In the genomic region with DNA sequence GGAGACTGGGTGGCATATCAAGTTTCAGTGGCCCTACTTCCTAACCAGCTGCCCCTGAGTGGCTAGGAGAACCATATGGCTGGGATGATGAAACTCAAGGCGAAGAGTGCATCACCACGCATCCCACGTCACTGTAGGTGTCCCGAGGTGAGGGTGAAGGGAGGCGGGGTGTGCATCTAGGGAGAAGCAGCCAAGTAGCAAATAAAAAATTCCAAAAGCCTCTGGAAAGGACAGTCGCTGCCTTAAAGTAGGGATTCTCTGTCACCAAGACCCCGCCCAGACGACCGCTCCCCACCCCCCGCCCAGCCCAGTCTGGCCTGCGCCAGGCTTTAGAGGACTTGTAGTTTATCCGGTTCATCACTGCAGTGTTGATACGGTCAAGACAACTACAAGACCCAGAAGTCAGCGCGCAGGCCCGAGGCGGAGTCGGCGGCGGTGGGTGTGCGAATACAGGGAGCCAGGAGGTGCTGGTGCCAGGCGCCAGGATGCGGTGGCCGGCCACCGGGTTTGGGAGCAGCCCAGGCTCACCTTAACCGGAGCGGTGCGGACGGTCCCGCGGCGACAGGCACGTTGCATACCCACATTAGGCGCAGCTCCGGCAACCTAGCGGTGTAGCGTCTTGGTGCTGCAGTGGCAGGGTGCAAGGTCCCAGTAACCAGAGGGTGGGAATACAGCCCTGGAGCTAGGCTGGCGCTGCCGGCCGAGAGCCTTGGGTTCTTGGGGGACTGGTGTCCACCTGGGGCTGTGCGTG, we compare ENCODE assay signal across 8 mouse cellular contexts. TPM values are rescaled to one million over a fixed set of nuclear protein-coding genes. Genes with fewer than 3 reads are reported as not detected.
DNase-seq lines count a peak whose midpoint lies in the region; ATAC-seq lines count a peak whose summit lies in the region.

A gene (plus strand): TSS at position 452 of the 751 bp plus-strand sequence.

- no peaks in the 10 kb centered on the region for H3K36me3 ChIP-seq in forebrain, embryonic 11.5 days (ENCODE audit: control insufficient read depth, insufficient read depth, low read length)
- H3K36me3 ChIP-seq in heart, embryonic 16.5 days (ENCODE audit: control insufficient read depth, insufficient read depth), result no peaks in the 10 kb centered on the region
- H3K36me3 ChIP-seq in liver, embryonic 15.5 days (replicated peaks), result no peaks in the 10 kb centered on the region
- no peaks in the 10 kb centered on the region for H3K36me3 ChIP-seq in neural tube, embryonic 12.5 days

- no peaks in the 10 kb centered on the region for H3K27me3 ChIP-seq in forebrain, embryonic 11.5 days (ENCODE audit: control insufficient read depth, insufficient read depth, low read length)
- H3K27me3 ChIP-seq in heart, embryonic 16.5 days (ENCODE audit: control insufficient read depth, insufficient read depth, low read length), result no peaks in the 10 kb centered on the region
- peaks cover 21% of the 10 kb centered on the region for H3K27me3 ChIP-seq in liver, embryonic 15.5 days
- H3K27me3 ChIP-seq in neural tube, embryonic 12.5 days (replicated peaks), result no peaks in the 10 kb centered on the region

- WGBS in forebrain, embryonic 11.5 days, result under 1% methylated on average over 40 of the region's 41 CpGs
- WGBS in heart, embryonic 16.5 days, result under 1% methylated on average over 41 of the region's 41 CpGs
- under 1% methylated on average over 41 of the region's 41 CpGs for WGBS in liver, embryonic 15.5 days (ENCODE audit: insufficient replicate concordance)
- under 1% methylated on average over 41 of the region's 41 CpGs for WGBS in neural tube, embryonic 12.5 days

- H3K4me2 ChIP-seq in forebrain, embryonic 11.5 days (ENCODE audit: low read depth, low read length, severe bottlenecking), result peak within 1 kb of the TSS; percentile 98
- peak within 1 kb of the TSS; percentile 100 for H3K4me2 ChIP-seq in heart, embryonic 16.5 days (ENCODE audit: low read depth, low read length)
- H3K4me2 ChIP-seq in liver, embryonic 15.5 days, result peak within 1 kb of the TSS; percentile 85
- peak within 1 kb of the TSS; percentile 94 for H3K4me2 ChIP-seq in neural tube, embryonic 12.5 days (replicated peaks)

- H3K27ac ChIP-seq in brown adipose tissue, adult 24 weeks (replicated peaks; ENCODE audit: low read depth, low read length), result no peak within 1 kb of the TSS
- no peak within 1 kb of the TSS for H3K27ac ChIP-seq in forebrain, embryonic 11.5 days (ENCODE audit: low read depth, low read length)
- H3K27ac ChIP-seq in heart, embryonic 16.5 days (ENCODE audit: low read length), result no peak within 1 kb of the TSS
- H3K27ac ChIP-seq in liver, embryonic 15.5 days (replicated peaks), result no peak within 1 kb of the TSS
- H3K27ac ChIP-seq in neural tube, embryonic 12.5 days, result no peak within 1 kb of the TSS

- peak within 1 kb of the TSS; percentile 81 for H3K9ac ChIP-seq in forebrain, embryonic 11.5 days (ENCODE audit: low read length)
- H3K9ac ChIP-seq in heart, embryonic 16.5 days (ENCODE audit: low read length), result peak within 1 kb of the TSS; percentile 75
- peak within 1 kb of the TSS; percentile 55 for H3K9ac ChIP-seq in liver, embryonic 15.5 days
- peak within 1 kb of the TSS; percentile 80 for H3K9ac ChIP-seq in neural tube, embryonic 12.5 days

- DNase-seq in CD4-positive, CD25-positive, alpha-beta regulatory T cell, adult 2 months (ENCODE audit: low read depth, low spot score), result peak; percentile 89
- peak; percentile 96 for DNase-seq in forebrain, embryonic 11.5 days (ENCODE audit: low spot score)
- DNase-seq in kidney, postnatal 36 days, result peak; percentile 96
- peak; percentile 96 for DNase-seq in telencephalon, adult 2 months (ENCODE audit: low read depth, low spot score)

- H3K9me3 ChIP-seq in forebrain, embryonic 11.5 days (ENCODE audit: control insufficient read depth, low read length), result no peaks in the 10 kb centered on the region
- H3K9me3 ChIP-seq in heart, embryonic 16.5 days (replicated peaks; ENCODE audit: control insufficient read depth, low read length), result peaks cover 3% of the 10 kb centered on the region; the same call in 1 of the 2 replicates
- no peaks in the 10 kb centered on the region for H3K9me3 ChIP-seq in liver, embryonic 15.5 days (replicated peaks)
- H3K9me3 ChIP-seq in neural tube, embryonic 12.5 days, result no peaks in the 10 kb centered on the region

- H3K4me3 ChIP-seq in brown adipose tissue, adult 24 weeks (ENCODE audit: insufficient read depth, low read depth, low read length), result peak within 1 kb of the TSS; percentile 87
- peak within 1 kb of the TSS; percentile 72 for H3K4me3 ChIP-seq in forebrain, embryonic 11.5 days (ENCODE audit: low read depth, low read length)
- H3K4me3 ChIP-seq in heart, embryonic 16.5 days (ENCODE audit: low read length), result peak within 1 kb of the TSS; percentile 85
- H3K4me3 ChIP-seq in liver, embryonic 15.5 days (replicated peaks), result peak within 1 kb of the TSS; percentile 66
- H3K4me3 ChIP-seq in neural tube, embryonic 12.5 days, result peak within 1 kb of the TSS; percentile 79

- no peaks in the 10 kb centered on the region for H3K4me1 ChIP-seq in brown adipose tissue, adult 24 weeks (ENCODE audit: control insufficient read depth, insufficient read depth, insufficient read length, low read length)
- no peaks in the 10 kb centered on the region for H3K4me1 ChIP-seq in forebrain, embryonic 11.5 days (replicated peaks; ENCODE audit: control insufficient read depth, insufficient read depth, low read length)
- peaks cover 3% of the 10 kb centered on the region; the same call in 1 of the 2 replicates for H3K4me1 ChIP-seq in heart, embryonic 16.5 days (ENCODE audit: control insufficient read depth, insufficient read depth, low read length)
- peaks cover 28% of the 10 kb centered on the region for H3K4me1 ChIP-seq in liver, embryonic 15.5 days (replicated peaks)
- peaks cover 9% of the 10 kb centered on the region; the same call in 1 of the 2 replicates for H3K4me1 ChIP-seq in neural tube, embryonic 12.5 days

- peak; percentile 98 for ATAC-seq in forebrain, embryonic 11.5 days (replicated peaks; ENCODE audit: low FRiP score)
- peak; percentile 98 for ATAC-seq in heart, embryonic 16.5 days (replicated peaks; ENCODE audit: extremely low read depth, insufficient read depth, low FRiP score)
- peak; percentile 89 for ATAC-seq in liver, embryonic 15.5 days (ENCODE audit: insufficient read depth)
- peak; percentile 99 for ATAC-seq in neural tube, embryonic 12.5 days (ENCODE audit: low FRiP score, low read depth)

RNA-seq across cellular contexts. Expression of the gene that starts here (rescaled TPM):
- polyA plus RNA-seq in brown adipose tissue, adult 24 weeks (2012; ENCODE audit: insufficient read depth, insufficient read length, missing spikeins), result 11.1 TPM in 2 replicates
- polyA plus RNA-seq in forebrain, embryonic 11.5 days (2014; fragmentation: Nextera tagmentation; extraction: Ambion mirVana), result 38.6 and 41.4 TPM in 2 replicates
- polyA plus RNA-seq in heart, embryonic 16.5 days (2015; fragmentation: Nextera tagmentation; extraction: Ambion mirVana), result 5.7 and 6.1 TPM in 2 replicates
- 17.7 and 22.1 TPM in 2 replicates for polyA plus RNA-seq in liver, embryonic 15.5 days (2015; fragmentation: Nextera tagmentation; extraction: Ambion mirVana)
- polyA plus RNA-seq in neural tube, embryonic 12.5 days (2016; fragmentation: Nextera tagmentation; extraction: Ambion mirVana), result 46.2 and 46.9 TPM in 2 replicates
